Mouse (Mus musculus): ENCODE data around the gene Cd300lf. TPM values are rescaled to one million over a fixed set of nuclear protein-coding genes. Genes with fewer than 3 reads are reported as not detected.

Gene Cd300lf
- polyA plus RNA-seq, 1 experiment from 2014 or later, result 0.22 TPM

DNA sequence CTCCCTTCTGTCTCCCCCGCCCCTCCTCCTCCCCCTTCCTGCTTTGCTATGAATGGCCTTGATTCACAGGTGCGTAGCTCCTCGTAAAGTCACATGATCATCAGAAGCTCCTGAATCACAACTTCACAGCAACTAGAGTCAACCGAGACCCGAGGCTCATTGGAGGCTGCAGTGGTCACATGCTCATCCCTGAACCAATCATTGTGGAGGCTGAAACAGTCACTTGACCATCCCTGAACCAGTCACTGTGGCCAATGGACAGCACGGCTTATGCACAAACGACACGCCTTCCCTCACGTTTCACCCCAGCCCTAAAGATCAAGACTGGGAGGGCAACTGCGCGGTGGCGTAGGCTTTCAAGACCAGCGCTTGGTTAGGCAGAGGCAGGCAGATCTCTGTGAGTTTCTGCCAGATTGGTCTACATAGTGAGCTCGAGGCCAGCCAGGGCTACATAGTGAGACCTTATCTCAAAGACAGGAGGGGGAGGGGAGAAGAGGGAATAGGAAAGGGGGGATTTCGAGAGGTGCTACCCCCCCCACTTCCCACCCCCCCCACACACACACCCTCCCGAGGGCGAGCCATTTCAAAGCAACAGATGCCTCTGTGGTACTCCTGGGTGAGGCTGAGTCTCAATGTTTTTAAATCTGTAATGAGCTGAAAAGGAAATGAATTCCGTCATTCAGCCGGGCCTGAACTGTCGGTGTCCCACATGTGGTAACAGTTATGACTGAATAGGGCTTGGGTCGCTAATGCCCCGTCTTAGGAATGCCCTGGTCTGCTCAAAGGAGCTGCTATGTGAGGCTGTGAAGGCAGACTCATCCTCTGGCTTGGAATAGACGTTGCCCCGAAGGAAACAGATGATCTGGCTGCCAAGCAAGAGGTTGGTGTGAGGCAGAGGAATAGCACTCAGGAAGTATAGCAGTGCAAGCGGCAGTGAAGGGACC is 30.1 kb downstream of the Cd300lf start:
- WGBS, result 84% methylated on average over 25 of the region's 25 CpGs
- no peak overlapping the region for H3K4me2 ChIP-seq (replicated peaks; ENCODE audit: low read depth, low read length)
- H3K4me3 ChIP-seq (ENCODE audit: low read depth, low read length), result no peak overlapping the region
- H3K27me3 ChIP-seq (ENCODE audit: control insufficient read depth, insufficient read depth, low read length), result no peaks in the 10 kb centered on the region
- no peak overlapping the region for H3K9ac ChIP-seq (ENCODE audit: low read depth, low read length)
- no peak for ATAC-seq (ENCODE audit: low FRiP score)
- H3K4me1 ChIP-seq (replicated peaks; ENCODE audit: control insufficient read depth, insufficient read depth, low read length), result no peaks in the 10 kb centered on the region
- no peaks in the 10 kb centered on the region for H3K9me3 ChIP-seq (ENCODE audit: control insufficient read depth, low read length)
- H3K36me3 ChIP-seq (ENCODE audit: control insufficient read depth, insufficient read depth, low read length), result no peaks in the 10 kb centered on the region
- no peak for DNase-seq (ENCODE audit: low spot score)
- H3K27ac ChIP-seq (ENCODE audit: low read depth, low read length), result no peak overlapping the region

DNA sequence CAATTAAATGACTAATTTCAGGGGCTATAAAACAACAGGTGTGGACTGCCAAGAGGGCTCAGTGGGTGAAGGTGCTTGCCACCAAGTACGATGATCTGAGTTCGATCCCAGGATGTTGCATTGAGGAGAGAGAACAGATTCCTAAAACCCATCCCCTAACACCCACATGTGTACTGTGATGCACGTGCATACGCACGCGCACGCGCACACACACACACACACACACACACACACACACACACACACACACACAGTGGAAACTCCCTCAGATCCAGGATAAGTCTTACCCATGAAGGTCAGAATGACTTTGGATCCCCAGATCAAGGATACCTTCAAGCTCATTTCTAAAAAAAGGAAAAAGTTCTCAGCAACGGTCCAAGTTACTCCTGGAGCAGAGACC is 31.7 kb downstream of the Cd300lf start:
- WGBS, result 95% methylated on average over 9 of the region's 9 CpGs
- H3K9me3 ChIP-seq (ENCODE audit: control insufficient read depth, low read length), result no peaks in the 10 kb centered on the region
- DNase-seq (ENCODE audit: low spot score) (no peak), ATAC-seq (ENCODE audit: low FRiP score) (no peak)
- no peaks in the 10 kb centered on the region for H3K27me3 ChIP-seq (ENCODE audit: control insufficient read depth, insufficient read depth, low read length)
- no peaks in the 10 kb centered on the region for H3K36me3 ChIP-seq (ENCODE audit: control insufficient read depth, insufficient read depth, low read length)
- H3K4me3 ChIP-seq (ENCODE audit: low read depth, low read length), result no peak overlapping the region
- no peak overlapping the region for H3K27ac ChIP-seq (ENCODE audit: low read depth, low read length)
- no peak overlapping the region for H3K4me2 ChIP-seq (replicated peaks; ENCODE audit: low read depth, low read length)
- H3K4me1 ChIP-seq (replicated peaks; ENCODE audit: control insufficient read depth, insufficient read depth, low read length), result no peaks in the 10 kb centered on the region
- H3K9ac ChIP-seq (ENCODE audit: low read depth, low read length), result no peak overlapping the region

DNA sequence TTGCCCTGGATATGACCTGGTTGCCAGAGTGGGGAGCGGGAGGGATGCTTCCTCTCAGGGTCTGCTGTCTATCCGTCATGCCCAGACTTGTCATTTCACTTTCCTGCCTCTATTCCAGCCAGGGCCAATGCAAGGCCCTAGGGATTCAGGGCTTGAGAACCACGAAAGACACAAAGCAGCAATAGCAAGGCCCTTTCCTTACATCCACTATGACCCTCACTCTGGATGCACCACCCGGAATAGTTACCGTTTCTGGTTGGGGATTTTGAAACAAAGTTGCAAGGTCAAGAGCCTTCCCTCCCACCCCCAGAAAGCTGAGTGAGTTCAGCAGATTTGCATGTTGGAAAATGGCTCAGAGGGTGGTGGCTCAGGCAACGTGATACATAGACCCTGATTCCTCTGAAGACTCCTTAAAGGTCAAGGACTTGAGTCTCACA is 32.2 kb downstream of the Cd300lf start:
- Histone ChIP-seq H3K4me1 (replicated peaks; ENCODE audit: control insufficient read depth, insufficient read depth, low read length) (no peaks in the 10 kb centered on the region), H3K4me2 (replicated peaks; ENCODE audit: low read depth, low read length) (no peak overlapping the region), H3K27ac (ENCODE audit: low read depth, low read length) (no peak overlapping the region), H3K9me3 (ENCODE audit: control insufficient read depth, low read length) (no peaks in the 10 kb centered on the region), H3K27me3 (ENCODE audit: control insufficient read depth, insufficient read depth, low read length) (no peaks in the 10 kb centered on the region), H3K36me3 (ENCODE audit: control insufficient read depth, insufficient read depth, low read length) (no peaks in the 10 kb centered on the region), H3K4me3 (ENCODE audit: low read depth, low read length) (no peak overlapping the region), H3K9ac (ENCODE audit: low read depth, low read length) (no peak overlapping the region)
- no peak for DNase-seq (ENCODE audit: low spot score)
- 57% methylated on average over 6 of the region's 6 CpGs for WGBS
- ATAC-seq (ENCODE audit: low FRiP score), result no peak

DNA sequence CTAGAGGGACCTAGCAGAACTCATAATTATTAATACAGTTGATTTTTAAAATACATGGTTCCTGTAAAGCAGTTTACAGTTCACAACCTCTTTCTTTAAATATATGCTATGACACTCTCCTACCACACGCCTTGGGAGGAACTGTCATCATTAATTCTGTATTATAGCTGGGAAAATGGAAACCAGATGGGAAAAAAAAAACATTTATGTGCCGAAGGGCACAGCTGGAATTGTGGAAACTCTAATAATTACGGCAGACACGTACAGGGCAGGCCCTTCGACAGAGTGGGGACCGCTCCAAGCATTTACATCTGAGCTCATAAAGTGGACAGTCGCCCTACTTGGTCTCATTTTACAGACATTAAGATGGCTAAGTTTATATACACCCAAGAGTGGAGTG is 33.1 kb downstream of the Cd300lf start:
- Histone ChIP-seq H3K4me3 (ENCODE audit: low read depth, low read length) (no peak overlapping the region), H3K4me2 (replicated peaks; ENCODE audit: low read depth, low read length) (no peak overlapping the region), H3K9me3 (ENCODE audit: control insufficient read depth, low read length) (no peaks in the 10 kb centered on the region), H3K27me3 (ENCODE audit: control insufficient read depth, insufficient read depth, low read length) (no peaks in the 10 kb centered on the region), H3K27ac (ENCODE audit: low read depth, low read length) (no peak overlapping the region), H3K36me3 (ENCODE audit: control insufficient read depth, insufficient read depth, low read length) (no peaks in the 10 kb centered on the region), H3K9ac (ENCODE audit: low read depth, low read length) (no peak overlapping the region), H3K4me1 (replicated peaks; ENCODE audit: control insufficient read depth, insufficient read depth, low read length) (no peaks in the 10 kb centered on the region)
- ATAC-seq (ENCODE audit: low FRiP score) (no peak), DNase-seq (ENCODE audit: low spot score) (no peak)
- WGBS, result 62% methylated on average over 7 of the region's 7 CpGs

DNA sequence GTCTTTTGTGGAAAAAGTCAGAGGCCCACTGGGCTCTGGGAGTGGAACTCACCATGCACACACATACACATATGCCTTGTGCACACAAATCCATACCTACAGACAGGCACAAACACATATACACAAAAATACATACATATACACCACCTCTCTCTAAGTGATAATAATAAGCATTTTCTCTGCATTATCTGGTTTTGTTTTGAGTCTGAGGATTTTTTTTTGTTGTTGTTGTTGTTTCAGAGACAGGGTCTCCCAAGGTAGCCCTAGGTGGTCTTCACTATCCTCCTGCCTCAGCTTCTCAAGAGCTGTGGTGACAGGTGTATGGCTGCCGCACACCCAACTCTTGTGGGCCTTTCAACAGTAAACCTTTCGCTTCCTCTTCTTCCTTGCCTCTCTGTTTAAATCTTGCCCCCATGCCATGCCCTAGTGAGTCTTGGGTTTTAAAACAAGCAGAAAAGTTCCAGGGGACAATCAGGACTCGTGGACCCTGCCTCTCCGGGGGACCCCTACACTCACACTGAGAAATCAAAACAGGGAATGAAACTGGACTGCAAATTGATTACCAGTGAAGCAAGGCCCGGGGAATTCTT is 33.7 kb downstream of the Cd300lf start:
- no peaks in the 10 kb centered on the region for H3K36me3 ChIP-seq (ENCODE audit: control insufficient read depth, insufficient read depth, low read length)
- 68% methylated on average over 5 of the region's 5 CpGs for WGBS
- H3K9me3 ChIP-seq (ENCODE audit: control insufficient read depth, low read length), result no peaks in the 10 kb centered on the region
- no peaks in the 10 kb centered on the region for H3K4me1 ChIP-seq (replicated peaks; ENCODE audit: control insufficient read depth, insufficient read depth, low read length)
- no peak for DNase-seq (ENCODE audit: low spot score)
- no peak overlapping the region for H3K4me2 ChIP-seq (replicated peaks; ENCODE audit: low read depth, low read length)
- no peak overlapping the region for H3K4me3 ChIP-seq (ENCODE audit: low read depth, low read length)
- no peaks in the 10 kb centered on the region for H3K27me3 ChIP-seq (ENCODE audit: control insufficient read depth, insufficient read depth, low read length)
- no peak overlapping the region for H3K27ac ChIP-seq (ENCODE audit: low read depth, low read length)
- H3K9ac ChIP-seq (ENCODE audit: low read depth, low read length), result no peak overlapping the region
- ATAC-seq (ENCODE audit: low FRiP score), result no peak

DNA sequence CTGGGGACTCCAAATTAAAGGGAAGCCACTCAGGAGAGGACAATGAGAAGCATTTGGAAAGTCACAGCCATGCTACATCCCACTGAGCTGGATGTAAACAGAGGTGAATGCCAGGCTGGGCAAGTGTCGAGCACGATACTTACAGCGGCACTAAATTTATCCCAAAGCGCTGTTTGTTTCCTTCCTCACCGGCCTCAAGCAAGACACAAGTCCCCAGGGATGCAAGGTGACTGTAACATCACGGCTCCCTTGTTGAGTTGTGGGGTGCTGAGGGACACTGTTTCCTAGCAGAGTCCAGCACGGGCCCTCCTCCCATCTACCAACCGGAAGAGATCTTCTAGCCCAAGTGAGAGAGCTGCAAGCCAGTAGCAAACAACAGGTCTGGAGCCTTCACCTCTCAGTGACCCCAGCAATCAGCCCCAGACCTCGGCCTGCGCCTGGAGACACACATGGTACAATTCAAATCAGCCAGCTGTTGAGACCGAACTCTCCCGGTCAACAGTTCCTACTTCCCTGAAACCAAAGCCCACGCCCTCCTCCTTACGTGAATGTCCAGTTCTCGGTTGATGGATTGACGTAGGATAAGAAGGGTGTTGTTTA is 34.5 kb downstream of the Cd300lf start:
- Histone ChIP-seq H3K4me3 (ENCODE audit: low read depth, low read length) (no peak overlapping the region), H3K9ac (ENCODE audit: low read depth, low read length) (no peak overlapping the region), H3K27ac (ENCODE audit: low read depth, low read length) (no peak overlapping the region), H3K9me3 (ENCODE audit: control insufficient read depth, low read length) (no peaks in the 10 kb centered on the region), H3K36me3 (ENCODE audit: control insufficient read depth, insufficient read depth, low read length) (no peaks in the 10 kb centered on the region), H3K4me2 (replicated peaks; ENCODE audit: low read depth, low read length) (no peak overlapping the region), H3K4me1 (replicated peaks; ENCODE audit: control insufficient read depth, insufficient read depth, low read length) (no peaks in the 10 kb centered on the region), H3K27me3 (ENCODE audit: control insufficient read depth, insufficient read depth, low read length) (no peaks in the 10 kb centered on the region)
- ATAC-seq (ENCODE audit: low FRiP score) (no peak), DNase-seq (ENCODE audit: low spot score) (no peak)
- WGBS, result 52% methylated on average over 16 of the region's 16 CpGs

DNA sequence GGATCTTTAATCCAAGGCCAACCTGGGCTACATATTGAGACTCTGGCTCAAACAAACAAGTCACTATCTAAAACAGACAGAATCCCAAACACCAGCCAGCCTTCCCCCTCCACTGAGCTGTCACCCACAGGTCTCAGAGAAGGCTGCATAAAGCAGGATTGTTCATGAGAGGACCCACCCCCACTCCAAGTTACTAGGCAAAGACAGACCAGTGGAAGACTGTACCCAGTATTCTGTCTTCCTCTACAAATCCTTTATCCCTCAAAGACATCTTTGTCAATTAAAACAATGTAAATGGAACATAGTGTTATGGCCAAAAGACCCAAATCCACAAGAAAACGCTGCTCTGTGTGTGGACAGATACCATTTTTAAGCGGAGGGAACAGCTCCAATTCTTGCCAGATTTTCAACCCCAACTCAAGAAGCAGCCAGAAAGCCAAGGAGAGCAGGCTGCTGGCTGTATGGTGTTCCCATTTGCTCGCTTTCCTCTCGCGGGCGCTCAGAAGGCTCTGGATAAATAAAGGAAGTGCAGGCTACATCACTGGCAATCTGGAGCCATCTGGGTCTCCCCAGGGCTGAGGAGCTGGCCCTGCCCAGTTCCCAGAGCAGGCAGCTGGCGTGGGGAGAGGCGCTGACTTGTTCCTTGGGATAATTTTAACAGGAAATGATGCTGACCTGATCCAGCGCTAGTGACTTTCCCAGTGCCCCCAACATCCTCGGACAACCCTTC is 35.4 kb downstream of the Cd300lf start:
- Histone ChIP-seq H3K36me3 (ENCODE audit: control insufficient read depth, insufficient read depth, low read length) (no peaks in the 10 kb centered on the region), H3K9me3 (ENCODE audit: control insufficient read depth, low read length) (no peaks in the 10 kb centered on the region), H3K27me3 (ENCODE audit: control insufficient read depth, insufficient read depth, low read length) (no peaks in the 10 kb centered on the region), H3K4me1 (replicated peaks; ENCODE audit: control insufficient read depth, insufficient read depth, low read length) (no peaks in the 10 kb centered on the region), H3K27ac (ENCODE audit: low read depth, low read length) (no peak overlapping the region), H3K4me3 (ENCODE audit: low read depth, low read length) (no peak overlapping the region), H3K4me2 (replicated peaks; ENCODE audit: low read depth, low read length) (no peak overlapping the region), H3K9ac (ENCODE audit: low read depth, low read length) (no peak overlapping the region)
- ATAC-seq (ENCODE audit: low FRiP score) (no peak), DNase-seq (ENCODE audit: low spot score) (no peak)
- WGBS, result 62% methylated on average over 10 of the region's 10 CpGs

DNA sequence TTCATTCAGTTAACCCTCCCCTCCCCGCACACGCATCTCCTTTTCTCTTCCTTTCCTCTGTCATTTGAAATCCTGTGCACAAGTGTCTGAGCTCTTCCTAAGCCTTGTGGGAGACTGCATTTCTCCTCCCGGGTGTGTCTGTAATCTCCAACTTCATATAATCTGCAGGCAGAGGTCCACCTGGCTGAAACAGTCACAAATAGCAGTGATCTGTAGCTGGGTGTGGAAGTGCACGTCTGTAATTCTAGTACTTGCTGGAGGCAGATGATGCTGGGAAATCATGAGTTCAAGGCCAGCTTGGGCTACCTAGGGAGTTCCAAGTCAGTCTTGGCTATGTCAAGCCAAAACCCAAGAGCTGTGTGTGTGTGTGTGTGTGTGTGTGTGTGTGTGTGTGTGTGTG is 41.7 kb downstream of the Cd300lf start:
- DNase-seq (ENCODE audit: low spot score), result no peak
- H3K4me3 ChIP-seq (ENCODE audit: low read depth, low read length), result peak overlapping the region; percentile 27; the same call in 1 of the 2 replicates
- H3K9me3 ChIP-seq (ENCODE audit: control insufficient read depth, low read length), result no peaks in the 10 kb centered on the region
- no peak overlapping the region for H3K27ac ChIP-seq (ENCODE audit: low read depth, low read length)
- peaks cover 24% of the 10 kb centered on the region for H3K27me3 ChIP-seq (ENCODE audit: control insufficient read depth, insufficient read depth, low read length)
- 9% methylated on average over 4 of the region's 4 CpGs for WGBS
- H3K4me2 ChIP-seq (replicated peaks; ENCODE audit: low read depth, low read length), result peak overlapping the region; percentile 48
- H3K9ac ChIP-seq (ENCODE audit: low read depth, low read length), result no peak overlapping the region
- no peak for ATAC-seq (ENCODE audit: low FRiP score)
- H3K4me1 ChIP-seq (replicated peaks; ENCODE audit: control insufficient read depth, insufficient read depth, low read length), result peaks cover 2% of the 10 kb centered on the region; the same call in 1 of the 2 replicates
- H3K36me3 ChIP-seq (ENCODE audit: control insufficient read depth, insufficient read depth, low read length), result no peaks in the 10 kb centered on the region

Data from hindbrain, embryonic 11.5 days (tissue).